Mouse (Mus musculus): ENCODE measurements at regions not wholly inside any gene's neighbourhood (a gene's known extent, or its start where the extent isn't known, plus 50 kb on each side); places are given as distances from the start of the nearest gene placed in this dataset.

- no peak for ATAC-seq (replicated peaks; ENCODE audit: insufficient number of reproducible peaks, low FRiP score, low TSS enrichment, poor library complexity, severe bottlenecking)
Measured at GRCm38 (mm10) chr13:59972093-59972427, 149.1 kb upstream of the Tut7 start.

- ATAC-seq (replicated peaks; ENCODE audit: insufficient number of reproducible peaks, low FRiP score, low TSS enrichment, poor library complexity, severe bottlenecking), result no peak
Measured at GRCm38 (mm10) chr13:59971231-59972092, 148.5 kb upstream of the Tut7 start.

DNA sequence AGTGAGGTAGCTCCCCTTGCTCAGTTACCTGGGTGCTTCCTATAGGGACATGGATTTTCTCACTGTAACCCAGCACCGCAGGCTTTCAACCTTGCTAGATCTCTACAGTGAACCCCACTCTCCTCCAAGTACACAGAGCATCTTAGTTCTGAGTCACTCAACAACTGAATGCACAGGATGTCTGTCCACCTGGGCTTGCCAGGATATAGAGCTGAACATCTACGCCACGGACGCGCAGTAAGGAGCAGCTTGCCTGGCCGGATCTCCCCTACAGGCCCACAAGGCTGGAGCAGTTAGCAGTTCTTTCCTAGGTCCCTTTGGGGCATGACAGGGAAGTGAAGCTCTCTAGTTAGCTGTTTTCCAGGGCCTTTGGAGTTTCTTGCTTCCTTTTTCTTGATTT, 147.5 kb upstream of the Tut7 start:
- no peak for ATAC-seq (replicated peaks; ENCODE audit: insufficient number of reproducible peaks, low FRiP score, low TSS enrichment, poor library complexity, severe bottlenecking)

GRCm38 (mm10) chr13:59969484-59969883, 146.5 kb upstream of the Tut7 start:
- no peak for ATAC-seq (replicated peaks; ENCODE audit: insufficient number of reproducible peaks, low FRiP score, low TSS enrichment, poor library complexity, severe bottlenecking)

GRCm38 (mm10) chr13:59968584-59969240, 145.8 kb upstream of the Tut7 start:
- ATAC-seq (replicated peaks; ENCODE audit: insufficient number of reproducible peaks, low FRiP score, low TSS enrichment, poor library complexity, severe bottlenecking), result no peak

DNA sequence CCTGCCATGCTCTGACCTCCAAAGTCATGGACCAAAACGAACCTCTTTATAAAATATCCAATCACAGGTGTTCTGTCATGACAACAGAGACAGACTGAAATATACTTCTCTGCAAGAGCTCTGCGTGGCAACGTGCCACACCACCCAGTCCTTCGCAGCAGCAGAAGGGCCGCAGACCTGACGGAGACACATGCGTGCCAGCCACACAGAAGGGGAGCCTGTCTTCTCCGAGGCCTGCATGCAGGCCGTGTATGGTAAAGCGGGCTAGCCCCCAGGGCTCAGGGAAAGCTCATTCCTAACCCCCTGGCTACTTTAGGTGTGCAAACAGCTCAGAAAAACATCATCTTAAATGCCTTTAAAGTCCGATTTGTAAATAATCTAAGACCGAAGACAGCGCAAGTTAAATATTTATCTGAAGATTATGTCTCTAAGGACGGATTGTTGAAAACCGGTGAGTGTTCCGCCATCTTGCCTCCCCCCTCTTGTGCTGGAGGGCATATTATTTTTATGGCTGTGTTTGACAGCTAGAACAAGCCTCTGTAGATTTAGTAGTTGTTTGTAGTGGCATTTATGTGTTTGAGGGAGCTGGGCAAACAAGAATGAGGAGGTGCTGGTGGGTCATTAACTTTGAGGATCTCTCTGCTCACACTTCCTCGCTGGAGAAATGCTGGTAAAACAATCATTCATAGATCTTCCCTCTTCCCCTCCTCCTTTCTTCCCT, 143.7 kb upstream of the Tut7 start:
- no peak for ATAC-seq (replicated peaks; ENCODE audit: insufficient number of reproducible peaks, low FRiP score, low TSS enrichment, poor library complexity, severe bottlenecking)

DNA sequence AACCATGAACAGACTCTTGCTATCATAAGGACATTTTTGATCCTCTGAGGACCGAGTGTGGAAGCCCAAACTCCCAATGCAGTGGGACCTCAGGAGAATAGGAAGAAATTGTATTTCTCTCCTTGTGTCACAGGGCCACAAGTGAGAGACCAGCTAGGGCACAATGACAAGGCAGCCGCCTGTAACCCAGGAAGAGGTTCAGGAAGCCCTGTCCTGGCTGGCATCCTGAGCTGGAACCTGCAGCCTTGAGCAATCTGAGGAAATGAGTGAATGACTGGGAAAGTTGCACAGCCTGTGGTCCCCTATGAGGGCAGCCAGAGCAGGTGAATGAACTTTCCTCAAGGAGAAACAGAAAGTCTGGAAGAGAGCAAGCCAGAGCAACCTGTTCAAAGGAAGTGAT, 142.0 kb upstream of the Tut7 start:
- no peak for ATAC-seq (replicated peaks; ENCODE audit: insufficient number of reproducible peaks, low FRiP score, low TSS enrichment, poor library complexity, severe bottlenecking)

- no peak for ATAC-seq (replicated peaks; ENCODE audit: insufficient number of reproducible peaks, low FRiP score, low TSS enrichment, poor library complexity, severe bottlenecking)
Measured at GRCm38 (mm10) chr13:59962676-59963664, 140.0 kb upstream of the Tut7 start.

GRCm38 (mm10) chr13:59956441-59956840, 133.5 kb upstream of the Tut7 start:
- ATAC-seq (replicated peaks; ENCODE audit: insufficient number of reproducible peaks, low FRiP score, low TSS enrichment, poor library complexity, severe bottlenecking), result no peak

GRCm38 (mm10) chr13:59952809-59953208, 129.9 kb upstream of the Tut7 start:
- no peak for ATAC-seq (replicated peaks; ENCODE audit: insufficient number of reproducible peaks, low FRiP score, low TSS enrichment, poor library complexity, severe bottlenecking)

- no peak for ATAC-seq (replicated peaks; ENCODE audit: insufficient number of reproducible peaks, low FRiP score, low TSS enrichment, poor library complexity, severe bottlenecking)
Measured at GRCm38 (mm10) chr13:59952116-59952515, 129.2 kb upstream of the Tut7 start.

DNA sequence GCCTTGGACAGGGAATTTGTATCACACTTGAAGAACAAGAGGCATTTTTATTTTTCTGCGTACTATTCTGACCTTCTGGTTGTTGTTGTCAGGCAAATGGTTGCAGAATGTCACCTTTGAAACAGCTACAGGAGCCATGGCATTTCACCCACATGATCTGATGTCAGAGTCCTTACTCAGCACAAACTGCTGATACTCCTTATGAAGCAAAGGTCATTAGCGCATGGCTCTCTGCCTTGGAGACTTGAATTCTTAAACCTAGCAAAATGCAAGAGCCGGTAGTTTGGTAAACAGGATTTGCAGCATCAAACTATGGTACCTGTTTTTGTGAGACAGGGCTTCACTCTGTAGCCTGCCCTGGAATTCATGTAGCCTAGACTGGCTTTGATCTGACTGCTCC, 127.3 kb upstream of the Tut7 start:
- no peak for ATAC-seq (replicated peaks; ENCODE audit: insufficient number of reproducible peaks, low FRiP score, low TSS enrichment, poor library complexity, severe bottlenecking)

GRCm38 (mm10) chr13:59949471-59949870, 126.5 kb upstream of the Tut7 start:
- ATAC-seq (replicated peaks; ENCODE audit: insufficient number of reproducible peaks, low FRiP score, low TSS enrichment, poor library complexity, severe bottlenecking), result no peak

DNA sequence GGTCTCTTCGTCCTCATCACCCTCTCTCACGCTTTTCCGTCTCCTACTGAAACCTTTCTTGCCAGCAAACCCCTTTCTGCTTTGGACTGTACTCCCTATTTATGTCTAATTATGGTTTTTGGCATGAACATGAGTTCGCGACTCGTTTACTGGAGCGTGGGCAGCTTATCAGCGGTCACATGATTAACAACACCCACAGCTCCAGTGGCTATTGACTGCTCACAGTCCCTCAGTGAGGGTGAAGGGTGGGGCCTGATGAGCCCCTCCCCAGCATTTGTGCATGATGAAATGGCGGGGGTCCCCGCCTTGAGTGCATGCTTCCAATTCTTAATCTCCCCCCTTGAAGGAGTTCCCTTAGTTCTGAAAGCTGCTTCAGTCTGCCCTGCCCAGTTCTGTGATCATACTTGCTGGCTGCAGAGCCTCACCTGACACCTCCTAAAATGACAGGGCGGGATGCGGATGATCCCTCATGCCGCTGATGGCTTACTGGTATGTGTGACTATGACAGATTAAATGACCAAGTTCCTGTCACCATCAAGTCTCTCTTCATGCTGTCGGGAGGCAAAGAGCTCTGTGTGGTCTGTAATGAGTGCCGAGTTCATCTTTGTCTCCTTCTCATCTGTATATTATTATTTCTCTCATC, 125.7 kb upstream of the Tut7 start:
- ATAC-seq (replicated peaks; ENCODE audit: insufficient number of reproducible peaks, low FRiP score, low TSS enrichment, poor library complexity, severe bottlenecking), result no peak

- no peak for ATAC-seq (replicated peaks; ENCODE audit: insufficient number of reproducible peaks, low FRiP score, low TSS enrichment, poor library complexity, severe bottlenecking)
Measured at GRCm38 (mm10) chr13:59947461-59947860, 124.5 kb upstream of the Tut7 start.

DNA sequence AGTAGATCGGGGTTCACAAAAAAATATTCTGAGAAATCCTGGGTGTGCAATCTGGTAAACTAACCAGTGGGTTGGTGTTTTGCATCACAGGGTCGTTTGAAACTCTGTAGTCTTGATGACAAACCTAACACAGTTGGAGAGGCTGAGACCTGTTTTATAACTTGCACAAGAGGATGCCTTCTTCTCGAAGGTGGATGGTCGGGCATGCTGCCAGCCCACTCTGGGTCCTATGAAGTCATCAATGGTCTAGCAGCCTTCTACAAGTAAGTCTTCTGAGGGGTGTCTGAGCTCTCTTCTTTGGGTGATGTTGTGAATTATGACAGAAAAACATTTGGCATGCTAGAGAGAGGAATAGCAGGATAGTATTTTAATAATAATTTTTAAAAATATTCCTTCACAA, 123.6 kb upstream of the Tut7 start:
- ATAC-seq (replicated peaks; ENCODE audit: insufficient number of reproducible peaks, low FRiP score, low TSS enrichment, poor library complexity, severe bottlenecking), result no peak

DNA sequence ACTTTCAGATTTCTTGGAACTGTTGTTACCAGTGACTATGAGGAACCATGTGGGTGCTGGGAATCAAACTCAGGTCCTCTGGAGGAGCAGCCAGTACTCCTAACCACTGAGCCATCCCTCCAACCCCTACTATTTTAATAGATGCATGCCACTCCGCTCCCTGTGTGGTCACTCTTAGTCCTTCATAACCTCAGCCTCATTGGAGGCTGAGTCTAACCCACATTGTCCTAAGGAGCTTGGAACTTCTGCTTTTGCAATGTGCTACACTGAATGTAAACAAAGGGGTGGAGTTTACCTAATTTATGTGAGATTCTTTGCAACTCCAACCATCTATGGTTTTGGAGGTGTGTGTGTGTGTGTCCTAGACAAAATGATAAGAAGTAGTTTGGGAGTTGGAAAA, 122.7 kb upstream of the Tut7 start:
- ATAC-seq (replicated peaks; ENCODE audit: insufficient number of reproducible peaks, low FRiP score, low TSS enrichment, poor library complexity, severe bottlenecking), result no peak

- no peak for ATAC-seq (replicated peaks; ENCODE audit: insufficient number of reproducible peaks, low FRiP score, low TSS enrichment, poor library complexity, severe bottlenecking)
Measured at GRCm38 (mm10) chr13:59943602-59944140, 120.7 kb upstream of the Tut7 start.

Data from monocyte, adult 5-6 weeks (primary cell).